Mouse (Mus musculus): ENCODE measurements around the gene Prep.

GRCm38 (mm10) chr10:45204582-45204981, 137.6 kb downstream of the Prep start:
- no peak for TF ChIP-seq CTCF (IDR thresholded peaks at IDR 0.05; ENCODE audit: control insufficient read depth, insufficient read depth, insufficient read length)
- TF ChIP-seq USF1 (IDR thresholded peaks at IDR 0.05; ENCODE audit: low read depth) = no peak
- TF ChIP-seq MYOG (IDR thresholded peaks at IDR 0.05; ENCODE audit: control insufficient read depth, extremely low read depth, insufficient read length) = no peak
- TF ChIP-seq MYOD1 (IDR thresholded peaks at IDR 0.05; ENCODE audit: control insufficient read depth, insufficient read length, low read depth) = no peak
